Mouse (Mus musculus) midbrain, embryonic 14.5 days (tissue): ENCODE results near the gene Uimc1. TPM values are rescaled to one million over a fixed set of nuclear protein-coding genes. Genes with fewer than 3 reads are reported as not detected.

Experiments used
- ATAC-seq: fragments of 200-750 bp; cut with Nextera tagmentation; 2 replicates; pipeline ENCODE4 v1.8.0; 2017; ENCODE audit warnings: moderate number of reproducible peaks, moderate library complexity; ENCODE audit not compliant: low FRiP score, low TSS enrichment
- DNase-seq: peaks from one replicate; pipeline ENCODE4 v3.0.0-alpha.2; 2015
- H3K27ac ChIP-seq: fragments of 300-500 bp; sonication (generic); replicated peaks from 2 replicates; pipeline ENCODE4 v1.5.1; 2014; ENCODE audit warnings: mild to moderate bottlenecking, low read depth, low read length, moderate library complexity
- H3K27me3 ChIP-seq: fragments of 300-500 bp; sonication (generic); 2 replicates; pipeline ENCODE4 v1.6.1; 2014; ENCODE audit warnings: low read length, control low read depth, mixed read lengths; ENCODE audit not compliant: control insufficient read depth, insufficient read depth
- H3K36me3 ChIP-seq: fragments of 300-500 bp; sonication (generic); 2 replicates; pipeline ENCODE4 v1.6.1; 2014; ENCODE audit warnings: low read length, control low read depth; ENCODE audit not compliant: control insufficient read depth, insufficient read depth
- H3K4me1 ChIP-seq: fragments of 300-500 bp; sonication (generic); 2 replicates; pipeline ENCODE4 v1.6.1; 2014; ENCODE audit warnings: mild to moderate bottlenecking, antibody characterized with exemption, low read length, control low read depth; ENCODE audit not compliant: control insufficient read depth, insufficient read depth
- H3K4me2 ChIP-seq: fragments of 300-500 bp; sonication (generic); 2 replicates; pipeline ENCODE4 v1.6.1; 2014; ENCODE audit warnings: mild to moderate bottlenecking, low read length, moderate library complexity
- H3K4me3 ChIP-seq: fragments of 300-500 bp; sonication (generic); replicated peaks from 2 replicates; pipeline ENCODE4 v1.5.1; 2014; ENCODE audit warnings: low read depth, low read length
- H3K9ac ChIP-seq: fragments of 300-500 bp; sonication (generic); replicated peaks from 2 replicates; pipeline ENCODE4 v1.6.1; 2014; ENCODE audit warnings: mild to moderate bottlenecking, low read length, moderate library complexity
- H3K9me3 ChIP-seq: fragments of 300-500 bp; sonication (generic); 2 replicates; pipeline ENCODE4 v1.6.1; 2016; ENCODE audit warnings: low read length, control low read depth, mixed read lengths; ENCODE audit not compliant: control insufficient read depth
- WGBS: fragments of 180-500 bp; shearing (Covaris S2); extraction: QIAGEN DNeasy Blood & Tissue Kit; methylation state at CpG from one replicate; pipeline ENCODE4 v1.1.7; 2014; 5-methylcytosine and 5-hydroxymethylcytosine counted together
- polyA plus RNA-seq: library from polyadenylated mRNA; unstranded; fragments of >200 nt; fragmentation: Nextera tagmentation; extraction: Ambion mirVana; gene quantifications from 2 replicates; pipeline ENCODE4 v1.2.1, GENCODE M21; 2014

The Uimc1 gene
- polyA plus RNA-seq, 1 experiment from 2014 or later, result 20.7 TPM

- H3K36me3 ChIP-seq, result no peaks in the 10 kb centered on the region
- no peak overlapping the region for H3K27ac ChIP-seq
- no peak overlapping the region for H3K4me3 ChIP-seq
- no peak overlapping the region for H3K9ac ChIP-seq
- H3K4me1 ChIP-seq, result no peaks in the 10 kb centered on the region
- no peaks in the 10 kb centered on the region for H3K27me3 ChIP-seq
- no peak overlapping the region for H3K4me2 ChIP-seq
- WGBS, result 47% methylated on average over 4 of the region's 4 CpGs
- no peak for DNase-seq
- no peak for ATAC-seq
- no peaks in the 10 kb centered on the region for H3K9me3 ChIP-seq
These were observed 77.8 kb downstream of the Uimc1 start for GRCm38 (mm10) chr13:55022256-55022655.

GRCm38 (mm10) chr13:55021194-55021779, 78.8 kb downstream of the Uimc1 start, which contains the start of gene Hk3:
TSS of gene Hk3 (minus strand) at chr13:55021385.
- H3K4me3 ChIP-seq, result no peak within 1 kb of the TSS
- H3K36me3 ChIP-seq, result no peaks in the 10 kb centered on the region
- ATAC-seq (no peak), DNase-seq (no peak)
- H3K4me1 ChIP-seq, result no peaks in the 10 kb centered on the region
- no peak within 1 kb of the TSS for H3K4me2 ChIP-seq
- no peaks in the 10 kb centered on the region for H3K9me3 ChIP-seq
- WGBS, result 91% methylated on average over 13 of the region's 13 CpGs
- no peak within 1 kb of the TSS for H3K27ac ChIP-seq
- no peaks in the 10 kb centered on the region for H3K27me3 ChIP-seq
- H3K9ac ChIP-seq, result no peak within 1 kb of the TSS

- ATAC-seq (no peak), DNase-seq (no peak)
- Histone ChIP-seq H3K9ac (no peak overlapping the region), H3K4me1 (no peaks in the 10 kb centered on the region), H3K4me2 (no peak overlapping the region), H3K27ac (no peak overlapping the region), H3K36me3 (no peaks in the 10 kb centered on the region), H3K4me3 (no peak overlapping the region), H3K27me3 (no peaks in the 10 kb centered on the region), H3K9me3 (no peaks in the 10 kb centered on the region)
- 94% methylated on average over 4 of the region's 4 CpGs for WGBS
These were observed 80.0 kb downstream of the Uimc1 start for GRCm38 (mm10) chr13:55020051-55020450.

- WGBS, result 59% methylated on average over 3 of the region's 3 CpGs
- ATAC-seq, result no peak
- no peak overlapping the region for H3K4me2 ChIP-seq
These were observed 80.9 kb downstream of the Uimc1 start for GRCm38 (mm10) chr13:55019181-55019580.

GRCm38 (mm10) chr13:55018700-55019099, 81.4 kb downstream of the Uimc1 start:
- H3K9ac ChIP-seq, result no peak overlapping the region
- WGBS, result 95% methylated on average over 9 of the region's 9 CpGs

More at GRCm38 (mm10) chr13:55019181-55019580, 80.9 kb downstream of the Uimc1 start:
- no peaks in the 10 kb centered on the region for H3K4me1 ChIP-seq
- H3K9me3 ChIP-seq, result no peaks in the 10 kb centered on the region
- H3K4me3 ChIP-seq, result no peak overlapping the region
- no peaks in the 10 kb centered on the region for H3K27me3 ChIP-seq
- no peak overlapping the region for H3K9ac ChIP-seq
- no peaks in the 10 kb centered on the region for H3K36me3 ChIP-seq
- no peak overlapping the region for H3K27ac ChIP-seq
- DNase-seq, result no peak

GRCm38 (mm10) chr13:55017898-55018599, 82.1 kb downstream of the Uimc1 start:
- ATAC-seq (no peak), DNase-seq (no peak)
- 84% methylated on average over 8 of the region's 8 CpGs for WGBS
- Histone ChIP-seq H3K9me3 (no peaks in the 10 kb centered on the region), H3K36me3 (no peaks in the 10 kb centered on the region), H3K4me2 (no peak overlapping the region), H3K4me3 (no peak overlapping the region), H3K4me1 (no peaks in the 10 kb centered on the region), H3K9ac (no peak overlapping the region), H3K27ac (no peak overlapping the region), H3K27me3 (no peaks in the 10 kb centered on the region)

More at GRCm38 (mm10) chr13:55018700-55019099, 81.4 kb downstream of the Uimc1 start:
- no peaks in the 10 kb centered on the region for H3K27me3 ChIP-seq
- H3K9me3 ChIP-seq, result no peaks in the 10 kb centered on the region
- no peak overlapping the region for H3K4me3 ChIP-seq
- no peak overlapping the region for H3K27ac ChIP-seq
- ATAC-seq (no peak), DNase-seq (no peak)
- H3K36me3 ChIP-seq, result no peaks in the 10 kb centered on the region
- H3K4me1 ChIP-seq, result no peaks in the 10 kb centered on the region
- H3K4me2 ChIP-seq, result no peak overlapping the region

- no peaks in the 10 kb centered on the region for H3K9me3 ChIP-seq
- 89% methylated on average over 12 of the region's 12 CpGs for WGBS
- no peaks in the 10 kb centered on the region for H3K4me1 ChIP-seq
- H3K4me3 ChIP-seq, result no peak overlapping the region
- no peak for ATAC-seq
- no peaks in the 10 kb centered on the region for H3K36me3 ChIP-seq
- no peaks in the 10 kb centered on the region for H3K27me3 ChIP-seq
- no peak overlapping the region for H3K4me2 ChIP-seq
- no peak overlapping the region for H3K9ac ChIP-seq
- H3K27ac ChIP-seq, result no peak overlapping the region
- no peak for DNase-seq
These were observed 82.8 kb downstream of the Uimc1 start for GRCm38 (mm10) chr13:55017154-55017897.

- Histone ChIP-seq H3K36me3 (no peaks in the 10 kb centered on the region), H3K9ac (no peak overlapping the region), H3K27ac (no peak overlapping the region), H3K4me1 (0 out of 2 replicates have a peak, but pooled peaks cover 3% of the 10 kb centered on the region), H3K4me2 (no peak overlapping the region), H3K27me3 (no peaks in the 10 kb centered on the region), H3K9me3 (no peaks in the 10 kb centered on the region), H3K4me3 (no peak overlapping the region)
- DNase-seq, result no peak
- 65% methylated on average over 9 of the region's 9 CpGs for WGBS
- no peak for ATAC-seq
These were observed 85.6 kb downstream of the Uimc1 start for GRCm38 (mm10) chr13:55014451-55014850.
